Mouse (Mus musculus) heart, adult 9 months (tissue): ENCODE data around the gene Prdm5.

Experiments
- DNase-seq, 2 experiments: peaks; one replicate each; pipeline ENCODE4 v3.0.0; 2022; ENCODE audit warnings: low spot score in 2 of 2

Prdm5 gene

DNA sequence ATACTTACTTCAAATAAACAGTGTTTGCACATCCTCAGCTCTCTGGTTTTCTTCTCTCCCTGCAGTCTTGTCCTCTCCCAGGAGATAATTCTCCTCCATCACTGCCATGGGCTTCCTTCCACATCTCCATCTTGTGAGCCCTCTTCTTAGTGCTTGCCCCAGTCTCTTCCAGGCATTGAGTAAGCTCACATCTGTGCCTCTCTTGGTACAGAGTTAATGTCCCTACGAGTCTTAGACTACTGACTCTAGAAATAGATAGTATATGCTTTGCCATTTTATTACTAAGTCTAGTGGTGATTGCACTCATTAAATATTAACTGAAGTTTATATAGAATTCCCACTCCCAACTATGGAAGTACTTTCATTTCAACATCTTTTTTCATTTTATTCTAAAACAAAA lies 154.0 kb downstream of the Prdm5 start:
- DNase-seq = no peak

DNA sequence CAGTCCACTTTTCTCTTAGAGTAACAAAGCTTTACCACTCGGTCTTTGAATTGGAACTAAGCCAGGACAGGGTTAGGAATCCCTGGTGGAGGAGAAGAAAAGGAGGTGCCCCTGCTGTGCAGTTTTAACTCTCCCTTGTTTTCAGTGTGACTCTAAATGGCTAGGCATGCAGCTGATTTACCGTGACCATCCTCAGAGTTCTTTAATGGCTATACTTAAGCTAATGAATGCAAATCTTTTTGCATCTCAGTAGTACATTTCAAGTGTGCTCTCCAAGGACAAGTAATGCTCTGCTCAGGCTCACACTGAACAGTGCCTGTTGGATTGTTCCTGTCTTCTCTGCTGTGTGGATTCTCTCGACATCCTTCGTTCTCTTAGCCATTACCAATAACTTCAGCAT lies 154.4 kb downstream of the Prdm5 start:
- no peak for DNase-seq

DNA sequence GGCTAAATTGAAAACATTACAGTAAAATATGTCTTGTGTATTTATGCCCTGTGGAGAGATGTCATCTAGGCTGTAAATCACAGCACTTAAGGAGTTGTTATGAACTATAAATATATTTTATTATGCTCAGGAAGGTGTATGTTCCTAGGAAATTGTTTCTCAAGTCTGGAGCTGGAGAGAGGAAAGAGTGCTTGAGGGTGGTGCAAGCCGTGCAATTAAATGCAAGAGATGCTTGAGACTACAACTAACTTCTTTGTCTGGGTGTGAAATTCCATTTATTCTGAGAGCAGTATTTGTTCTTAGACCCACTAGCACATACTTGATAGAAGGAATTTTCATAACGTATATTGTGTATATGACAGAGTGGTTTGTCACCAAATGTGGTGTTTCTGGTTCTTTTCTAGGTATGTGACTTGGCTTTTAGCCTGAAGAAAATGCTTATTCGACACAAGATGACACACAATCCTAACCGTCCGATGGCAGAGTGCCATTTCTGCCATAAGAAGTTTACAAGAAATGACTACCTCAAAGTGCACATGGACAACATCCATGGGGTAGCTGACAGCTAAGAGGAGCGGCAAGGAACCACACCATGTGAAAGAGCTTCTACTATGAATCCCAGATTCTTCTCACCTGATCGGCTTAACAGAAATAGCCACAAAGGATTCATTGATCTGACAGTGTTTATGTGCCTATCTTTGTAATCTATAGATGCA lies 156.9 kb downstream of the Prdm5 start:
- no peak for DNase-seq

- DNase-seq = no peak
Measured at GRCm38 (mm10) chr6:65950492-65950891, 171.7 kb downstream of the Prdm5 start.

GRCm38 (mm10) chr6:65952309-65952708 lies 173.5 kb downstream of the Prdm5 start, which contains the start of gene 4930544G11Rik:
TSS of gene 4930544G11Rik (plus strand) at chr6:65952609.
- no peak for DNase-seq

- DNase-seq = no peak
Measured at GRCm38 (mm10) chr6:65969386-65970111, 190.8 kb downstream of the Prdm5 start.

DNA sequence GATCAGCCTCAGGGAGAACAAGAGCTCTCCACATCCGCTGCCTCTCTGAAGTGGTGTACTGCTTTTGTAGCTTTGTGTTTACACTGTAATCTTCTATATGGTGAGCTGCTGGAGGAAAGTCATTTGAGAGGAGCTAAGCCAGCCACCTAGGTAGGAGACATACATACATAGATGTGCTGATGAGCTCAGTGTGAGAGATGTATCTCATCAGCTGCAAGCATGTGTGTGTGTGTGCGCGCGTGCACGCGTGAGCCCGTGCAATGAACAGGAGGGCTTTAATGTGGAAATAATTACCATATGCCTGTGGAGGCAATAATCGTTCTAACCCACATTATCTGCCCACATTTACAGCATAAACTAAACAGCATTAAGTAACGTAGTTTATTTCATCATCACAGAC lies 191.6 kb downstream of the Prdm5 start:
- no peak for DNase-seq
